Mouse (Mus musculus) CH12.LX (cell line): ENCODE results near the gene 1700016K19Rik.

ENCODE experiments used
- CHD1 ChIP-seq: IDR thresholded peaks from 2 replicates; pipeline ENCODE4 v1.6.1; 2012; ENCODE audit warnings: low read depth, low read length, improper control_type of control experiment, inconsistent platforms
- CHD2 ChIP-seq: IDR thresholded peaks from 2 replicates; pipeline ENCODE4 v1.6.1; 2011; ENCODE audit warnings: low read length, improper control_type of control experiment
- CTCF ChIP-seq, 2 experiments: IDR thresholded peaks in 1 of 2; conservative IDR thresholded peaks in 1 of 2; 2 replicates each; pipeline ENCODE4 v1.5.1; 2011 to 2012; ENCODE audit warnings: low read depth in 2 of 2, low read length in 2 of 2, improper control_type of control experiment in 1 of 2, inconsistent platforms in 1 of 2, mild to moderate bottlenecking in 1 of 2, moderate library complexity in 1 of 2
- NRF1 ChIP-seq: IDR thresholded peaks from 2 replicates; pipeline ENCODE4 v1.6.1; 2014; ENCODE audit warnings: low read depth, mild to moderate bottlenecking, inconsistent platforms, low read length, improper control_type of control experiment, moderate library complexity
- POLR2A ChIP-seq: IDR thresholded peaks from 2 replicates; pipeline ENCODE4 v1.6.1; 2011; ENCODE audit warnings: low read depth, mild to moderate bottlenecking, improper control_type of control experiment, low read length
- TCF12 ChIP-seq: IDR thresholded peaks from 2 replicates; pipeline ENCODE4 v1.6.1; 2014; ENCODE audit warnings: low read depth, mild to moderate bottlenecking, inconsistent platforms, low read length, improper control_type of control experiment
- ZC3H11A ChIP-seq: IDR thresholded peaks from 2 replicates; pipeline ENCODE4 v1.6.1; 2012; ENCODE audit warnings: low read depth, mild to moderate bottlenecking, inconsistent platforms, low read length, improper control_type of control experiment

DNA sequence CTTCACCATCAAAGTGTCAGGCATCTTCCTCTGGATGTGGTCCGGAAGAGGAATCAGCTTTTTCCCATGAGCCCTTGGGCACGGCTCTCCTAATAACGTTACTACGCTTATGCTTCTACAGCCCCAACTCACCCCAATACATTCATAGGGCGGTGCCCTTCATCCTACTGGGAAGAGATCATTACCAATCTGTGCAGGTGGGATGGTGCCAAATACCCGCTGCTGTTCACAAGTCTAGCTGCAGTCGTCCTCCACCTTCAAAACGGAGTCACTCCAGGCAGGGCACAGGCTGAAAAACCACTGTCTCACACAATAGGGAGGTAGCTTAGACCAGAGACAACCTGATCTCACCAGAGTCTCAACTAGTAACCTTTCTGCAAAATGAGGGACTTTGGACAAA is 35.5 kb downstream of the 1700016K19Rik start:
- no peak for TF ChIP-seq CHD2
- TF ChIP-seq NRF1, result no peak
- TF ChIP-seq ZC3H11A, result no peak
- TF ChIP-seq CHD1, result no peak
- no peak for TF ChIP-seq POLR2A
- no peak for TF ChIP-seq CTCF (conservative IDR thresholded peaks at IDR 0.05 in 1 of 2, IDR thresholded peaks at IDR 0.05 in 1 of 2; ENCODE audit: low read depth in 2 of 2, low read length in 2 of 2)
- no peak for TF ChIP-seq TCF12
